Mouse (Mus musculus) CD4-positive, CD25-positive, alpha-beta regulatory T cell, adult 2 months (primary cell): Measurements from ENCODE around the gene Gab2.
A peak's percentile ranks its signal among the peaks of the same experiment; 100 is the strongest.

ENCODE experiments used
- DNase-seq: peaks from one replicate; pipeline ENCODE4 v3.0.0-alpha.2; 2012; ENCODE audit warnings: low read depth, low spot score

Gene Gab2

GRCm38 (mm10) chr7:97081242-97081958, at the start of gene Gab2:
Gab2 (plus strand) TSS chr7:97081586.
- DNase-seq: peak; percentile 49

- no peak for DNase-seq
Measured at GRCm38 (mm10) chr7:97032412-97032811, 49.0 kb upstream of the Gab2 start.

DNA sequence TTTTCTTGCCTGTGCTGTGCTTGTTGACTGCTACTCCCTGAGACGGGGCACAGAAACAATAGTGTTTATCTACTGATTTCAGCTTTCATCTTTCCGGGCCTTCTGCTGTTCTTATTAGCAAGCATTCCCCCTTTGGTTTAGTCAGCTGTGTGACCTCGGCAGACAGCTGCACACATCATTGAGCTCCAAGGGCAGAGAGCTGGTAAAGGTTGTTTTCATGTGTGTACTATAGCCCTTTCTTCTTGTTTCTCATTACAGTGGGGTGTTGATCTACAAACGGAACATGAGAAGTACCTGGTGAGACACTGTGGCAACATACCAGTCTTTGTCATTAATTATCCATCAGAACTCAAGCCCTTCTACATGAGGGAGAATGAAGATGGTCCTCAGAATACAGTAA, 41.7 kb upstream of the Gab2 start:
- no peak for DNase-seq

DNA sequence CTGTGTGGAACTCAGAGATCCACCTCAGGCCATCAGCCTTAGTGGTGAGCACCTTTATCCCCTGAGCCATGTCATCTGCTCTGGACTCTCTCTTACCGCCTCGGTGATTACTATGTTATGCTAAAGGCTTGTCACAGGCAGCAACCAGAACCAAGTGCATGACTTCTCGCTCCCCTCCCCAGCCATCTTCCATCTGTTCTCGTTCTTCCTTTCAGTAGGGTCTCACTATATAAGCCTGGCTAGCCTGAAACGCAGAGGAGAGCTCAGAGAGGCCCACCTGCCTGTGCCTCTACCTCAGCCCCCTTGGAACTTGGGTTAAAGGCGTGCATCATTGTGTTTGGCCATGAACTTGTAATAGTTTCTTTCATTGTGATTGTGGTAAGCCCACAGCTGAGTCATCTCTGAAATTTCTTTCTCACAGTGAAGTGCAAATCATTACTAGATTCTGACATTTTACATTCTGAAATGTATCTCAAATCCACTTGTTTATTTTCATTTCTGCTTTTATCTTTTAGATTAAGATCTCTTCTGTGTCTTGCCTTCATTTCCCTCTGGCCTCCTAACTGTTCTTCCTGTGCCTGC, 39.4 kb upstream of the Gab2 start:
- DNase-seq: no peak

DNA sequence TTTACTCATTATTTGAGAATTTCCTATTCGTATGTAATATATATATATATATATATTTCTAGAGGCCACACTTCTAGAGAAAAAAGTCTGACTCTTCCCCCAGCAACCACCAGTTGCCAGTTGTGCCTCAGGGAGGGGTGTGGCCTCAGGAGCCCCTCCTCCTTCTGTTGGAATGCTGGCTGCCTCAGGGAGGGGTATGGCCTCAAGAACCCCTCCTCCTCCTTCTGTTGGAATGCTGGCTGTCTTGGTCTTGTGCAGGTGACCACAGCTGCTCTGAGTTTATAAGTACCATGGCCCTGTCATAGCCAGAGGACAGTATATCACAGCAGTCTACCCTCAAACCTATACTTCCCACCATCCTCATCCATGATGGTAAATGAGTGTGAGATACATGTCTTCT, 38.4 kb upstream of the Gab2 start:
- no peak for DNase-seq

GRCm38 (mm10) chr7:97060966-97061365, 20.4 kb upstream of the Gab2 start:
- DNase-seq: no peak

- DNase-seq: no peak
Measured at GRCm38 (mm10) chr7:97071512-97071911, 9.9 kb upstream of the Gab2 start.

DNA sequence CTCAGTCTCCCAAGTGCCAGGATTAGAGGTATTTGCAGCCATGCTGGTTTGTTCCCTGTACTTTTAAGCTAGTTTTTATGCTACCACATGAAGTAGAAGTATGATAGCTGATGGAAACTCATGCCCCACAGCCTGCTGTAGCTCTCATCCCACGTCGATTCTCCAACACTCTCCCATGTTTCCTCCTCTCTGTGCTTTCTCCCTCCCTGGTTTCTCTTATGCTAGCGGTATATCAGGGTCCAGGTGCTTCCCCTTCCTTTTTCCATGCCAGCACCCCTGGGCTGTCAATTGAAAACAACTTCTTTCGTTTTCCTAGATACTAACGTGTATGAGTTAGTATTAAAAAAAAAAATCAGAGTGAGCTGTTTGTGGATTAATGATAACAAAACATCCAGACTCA, 9.3 kb upstream of the Gab2 start:
- no peak for DNase-seq

GRCm38 (mm10) chr7:97074974-97075373, 6.4 kb upstream of the Gab2 start:
- DNase-seq: no peak

- DNase-seq: no peak
Measured at GRCm38 (mm10) chr7:97076977-97077376, 4.4 kb upstream of the Gab2 start.

- DNase-seq: no peak
Measured at GRCm38 (mm10) chr7:97078685-97079084, 2.7 kb upstream of the Gab2 start.

DNA sequence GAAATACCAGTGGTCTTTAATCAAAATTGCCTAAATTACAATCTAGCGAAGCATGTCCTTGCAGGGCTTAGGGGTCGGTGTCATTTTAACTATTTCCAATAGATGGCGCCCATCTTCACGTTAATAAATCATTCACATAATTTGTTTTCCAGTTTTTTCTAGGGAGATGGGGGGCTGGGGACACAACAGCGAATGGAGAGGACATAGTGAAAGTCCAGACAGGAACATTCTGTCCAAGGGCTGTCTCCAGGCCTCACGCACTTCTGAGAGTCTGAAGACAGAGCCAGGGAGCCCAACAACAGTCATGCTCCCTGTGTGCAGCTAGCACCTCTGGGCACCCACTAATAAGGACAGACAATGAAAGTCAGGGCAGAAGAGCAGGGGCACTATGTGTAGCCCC, 2.2 kb upstream of the Gab2 start:
- peak; percentile 37 for DNase-seq

DNA sequence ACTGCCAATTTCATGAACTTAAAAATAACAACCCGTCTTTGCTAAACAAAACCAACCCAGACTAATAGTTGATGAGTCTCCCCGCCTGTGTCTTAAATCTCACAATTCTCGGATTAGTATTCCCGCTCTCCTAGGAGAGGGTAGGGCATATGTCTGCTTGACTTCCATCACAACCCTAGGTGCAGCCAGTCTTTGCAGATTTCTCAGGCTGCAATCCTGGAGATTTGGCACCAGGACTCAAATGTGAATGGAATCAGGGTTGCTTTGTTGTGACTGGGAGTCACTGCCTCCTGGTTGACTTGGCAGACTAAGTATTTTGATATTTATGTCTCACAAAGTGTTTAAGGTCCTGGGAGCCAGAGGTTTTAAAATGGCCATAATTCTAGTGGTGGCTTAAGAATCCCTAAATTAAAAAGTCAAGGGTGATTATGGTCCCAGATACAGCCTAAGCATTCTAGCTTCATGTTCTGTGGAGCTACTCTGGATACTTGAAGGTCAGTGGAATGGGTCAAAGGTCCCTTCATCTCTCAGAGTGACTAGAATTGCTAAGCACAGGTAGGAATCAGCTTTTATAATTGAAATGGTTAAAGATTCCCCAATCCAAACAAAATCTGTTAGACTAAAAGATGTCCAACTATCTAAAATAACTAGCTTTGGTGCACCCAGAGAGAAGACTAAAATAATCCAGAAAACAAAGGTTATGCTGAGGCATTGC, 1.6 kb upstream of the Gab2 start:
- no peak for DNase-seq

DNA sequence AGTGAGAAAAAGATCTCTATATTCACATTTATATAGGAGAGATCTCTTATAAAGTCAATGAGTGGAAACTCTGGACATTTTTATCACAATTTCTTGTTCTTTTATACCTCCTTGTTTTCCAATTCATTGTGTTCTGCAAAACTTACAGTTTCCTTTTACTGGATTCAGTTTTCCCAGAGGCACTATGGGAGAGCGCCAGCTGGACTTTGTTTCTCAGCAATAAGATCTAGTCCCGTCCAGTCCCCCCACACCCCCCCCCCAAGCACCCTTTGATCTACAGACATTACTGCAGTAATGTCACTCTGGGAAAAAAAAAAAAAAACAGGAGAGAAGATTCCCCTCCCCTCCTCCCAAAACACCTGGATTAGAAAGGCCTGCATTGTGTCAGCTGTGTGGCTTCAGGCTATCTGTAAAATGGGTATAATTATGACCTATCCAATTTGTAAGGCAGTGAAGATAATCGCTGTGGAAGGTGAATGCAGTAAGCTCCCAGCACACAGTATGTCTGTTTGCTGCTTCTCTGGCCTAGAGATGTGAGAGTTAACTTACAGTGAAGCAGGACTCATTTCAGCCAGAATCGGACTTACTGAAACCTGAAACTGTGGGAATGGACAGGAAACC, 655 bp upstream of the Gab2 start:
- no peak for DNase-seq

GRCm38 (mm10) chr7:97081959-97082218, 503 bp downstream of the Gab2 start:
- no peak for DNase-seq

- DNase-seq: peak; percentile 24
Measured at GRCm38 (mm10) chr7:97082219-97083101, 1.1 kb downstream of the Gab2 start.

GRCm38 (mm10) chr7:97083579-97083978, 2.2 kb downstream of the Gab2 start:
- no peak for DNase-seq

GRCm38 (mm10) chr7:97084181-97084580, 2.8 kb downstream of the Gab2 start:
- no peak for DNase-seq

DNA sequence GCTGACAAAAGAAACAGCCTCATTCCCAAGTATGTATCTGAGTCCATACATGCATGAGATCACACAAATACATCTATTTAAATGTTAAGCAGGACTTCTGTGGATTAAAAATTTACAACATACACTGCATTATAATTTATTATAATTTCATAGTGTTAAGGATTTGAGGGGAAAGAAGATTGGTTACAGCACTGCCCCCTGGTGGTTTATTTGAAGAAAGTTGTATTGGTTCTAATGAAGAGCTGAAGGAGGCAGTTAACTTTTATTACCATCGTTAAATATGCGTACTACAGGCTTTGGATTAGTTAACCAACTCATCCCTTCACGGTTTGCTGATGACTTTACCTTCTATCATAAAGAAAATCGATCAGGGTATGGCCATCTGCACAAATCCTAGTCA, 3.9 kb downstream of the Gab2 start:
- DNase-seq: peak; percentile 75

DNA sequence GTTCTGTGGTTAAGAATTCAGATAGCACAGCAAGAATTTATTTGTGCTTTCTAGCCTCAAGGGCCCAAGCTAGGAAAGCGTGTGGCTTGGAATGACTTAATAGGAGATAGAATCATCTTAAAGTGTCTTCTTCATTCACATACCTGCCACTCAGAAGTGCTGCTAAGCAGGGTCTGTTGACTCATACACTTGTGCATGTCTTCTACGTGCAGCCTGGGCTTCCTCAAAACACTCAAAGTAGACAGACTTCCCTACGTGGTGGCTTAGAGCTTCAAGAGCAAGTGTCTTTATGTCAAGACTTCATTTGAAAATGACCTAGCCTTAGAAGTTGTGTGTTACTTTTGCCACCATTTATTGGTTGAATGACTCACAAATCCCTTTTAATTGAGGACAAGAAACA, 12.9 kb downstream of the Gab2 start:
- no peak for DNase-seq

- no peak for DNase-seq
Measured at GRCm38 (mm10) chr7:97108119-97108518, 26.7 kb downstream of the Gab2 start.

- no peak for DNase-seq
Measured at GRCm38 (mm10) chr7:97128949-97129348, 47.6 kb downstream of the Gab2 start.
